Mouse (Mus musculus) left cerebral cortex, adult 18-20 months (tissue): ENCODE measurements at regions not wholly inside any gene's neighbourhood (a gene's known extent, or its start where the extent isn't known, plus 50 kb on each side); places are given as distances from the start of the nearest gene placed in this dataset.

Experiments used
- DNase-seq, 2 experiments: peaks; one replicate each; pipeline ENCODE4 v3.0.0; 2021 to 2022; ENCODE audit warnings: low spot score in 2 of 2, mixed read lengths in 1 of 2

- no peak for DNase-seq
Observed at GRCm38 (mm10) chr1:78050231-78050630, 146.7 kb downstream of the Pax3 start.

- DNase-seq: no peak
Observed at GRCm38 (mm10) chr1:78032336-78032735, 164.6 kb downstream of the Pax3 start.

GRCm38 (mm10) chr1:78021766-78022165 is 175.2 kb downstream of the Pax3 start:
- DNase-seq: no peak

GRCm38 (mm10) chr1:78021014-78021413 is 175.9 kb downstream of the Pax3 start:
- no peak for DNase-seq

- DNase-seq: no peak
Observed at GRCm38 (mm10) chr1:78017949-78018617, 178.9 kb downstream of the Pax3 start.

- DNase-seq: no peak
Observed at GRCm38 (mm10) chr1:78016541-78017267, 180.2 kb downstream of the Pax3 start.

- DNase-seq: no peak
Observed at GRCm38 (mm10) chr1:78015999-78016398, 180.9 kb downstream of the Pax3 start.

- no peak for DNase-seq
Observed at GRCm38 (mm10) chr1:78013396-78013795, 183.5 kb downstream of the Pax3 start.

- peak in 1 of 2 experiments; percentile 8 for DNase-seq
Observed at GRCm38 (mm10) chr1:78008811-78009410, 188.0 kb downstream of the Pax3 start.

GRCm38 (mm10) chr1:78004376-78004775 is 192.6 kb downstream of the Pax3 start:
- no peak for DNase-seq

GRCm38 (mm10) chr1:77998727-77999126 is 198.2 kb downstream of the Pax3 start:
- no peak for DNase-seq

- DNase-seq: no peak
Observed at GRCm38 (mm10) chr1:77981528-77981927, 215.4 kb downstream of the Pax3 start.

- peak; percentile 70 to 77 for DNase-seq
Observed at GRCm38 (mm10) chr1:77978696-77979095, 218.2 kb downstream of the Pax3 start.

- DNase-seq: no peak
Observed at GRCm38 (mm10) chr1:77975941-77976340, 221.0 kb downstream of the Pax3 start.

- DNase-seq: peak; percentile 33 to 57
Observed at GRCm38 (mm10) chr1:77972301-77972717, 224.6 kb downstream of the Pax3 start.

- DNase-seq: no peak
Observed at GRCm38 (mm10) chr1:77964656-77965335, 232.1 kb downstream of the Pax3 start.

GRCm38 (mm10) chr1:77959309-77959708 is 237.6 kb downstream of the Pax3 start:
- no peak for DNase-seq

GRCm38 (mm10) chr1:77957156-77957767 is 239.7 kb downstream of the Pax3 start:
- no peak for DNase-seq

- no peak for DNase-seq
Observed at GRCm38 (mm10) chr1:77947894-77948293, 249.0 kb downstream of the Pax3 start.

- no peak for DNase-seq
Observed at GRCm38 (mm10) chr1:77944327-77944645, 252.6 kb downstream of the Pax3 start.

- DNase-seq: no peak
Observed at GRCm38 (mm10) chr1:77943633-77944326, 253.2 kb downstream of the Pax3 start.
